Mouse (Mus musculus) G1E (cell line): Measurements from ENCODE around the gene Slc16a5.

ENCODE experiments used
- CTCF ChIP-seq: IDR thresholded peaks from 2 replicates; pipeline ENCODE4 v1.5.1; 2012; ENCODE audit warnings: low read depth, low read length, inconsistent platforms, mixed read lengths
- GATA1 ChIP-seq: IDR thresholded peaks from 2 replicates; pipeline ENCODE4 v1.6.1; 2012; ENCODE audit warnings: borderline replicate concordance, low read length, inconsistent platforms, mixed read lengths
- POLR2AphosphoS5 ChIP-seq: IDR thresholded peaks from 2 replicates; pipeline ENCODE4 v1.6.1; 2012; ENCODE audit warnings: low read depth, low read length, inconsistent platforms; ENCODE audit not compliant: insufficient replicate concordance

DNA sequence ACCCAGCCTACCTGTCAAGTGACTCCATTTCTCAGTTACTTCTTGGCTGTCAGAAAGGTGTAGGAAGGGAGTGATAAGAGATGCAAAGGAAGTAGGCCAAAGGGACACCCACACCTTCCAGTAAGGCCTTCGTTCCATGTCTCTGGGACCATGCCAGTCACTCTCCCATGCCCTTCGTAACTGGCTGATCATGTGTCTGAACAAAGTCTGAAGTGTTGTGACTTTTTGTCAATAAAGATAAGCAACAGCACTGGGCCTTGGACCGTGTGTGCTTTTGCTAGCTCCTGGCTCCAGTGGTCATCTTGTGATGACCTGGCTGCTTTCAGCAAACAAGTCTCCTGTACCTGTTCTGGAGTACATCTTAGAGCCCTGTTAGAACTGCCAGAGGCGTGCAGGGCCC lies 29.5 kb upstream of the Slc16a5 start:
- TF ChIP-seq GATA1 (no peak), CTCF (no peak), POLR2AphosphoS5 (no peak)
